ENCODE assay signal across 13 mouse cellular contexts in the genomic region with DNA sequence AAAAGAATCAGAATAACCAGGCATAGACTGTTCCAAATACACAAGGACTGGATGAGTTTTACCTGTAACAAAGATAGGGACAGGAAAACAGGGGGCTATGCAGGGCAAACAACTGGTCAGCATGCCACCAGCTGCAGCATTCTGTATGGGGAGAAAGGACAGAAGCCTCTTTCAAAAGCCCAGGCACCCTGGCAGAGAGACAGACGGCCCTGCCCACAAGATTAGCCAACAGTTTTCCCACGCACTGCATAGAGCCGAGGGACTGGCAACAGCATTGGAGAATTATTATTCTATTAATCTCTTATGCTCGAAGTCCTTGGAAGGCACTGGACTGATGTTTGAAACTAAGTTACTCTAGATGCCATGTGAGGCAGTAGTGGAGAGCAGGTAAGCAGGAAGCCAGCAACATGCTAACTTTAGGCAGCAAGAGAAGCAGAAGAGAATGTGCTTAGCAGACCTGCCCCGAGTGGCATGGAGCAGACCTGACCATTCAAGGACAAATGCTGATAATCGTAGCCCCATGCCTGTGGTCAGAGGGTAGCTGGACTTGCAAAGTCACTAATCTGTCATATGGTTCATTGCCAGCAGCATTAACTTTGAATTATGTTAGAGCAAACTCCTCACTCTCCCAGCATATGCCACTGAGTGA.
DNase-seq lines count a peak whose midpoint lies in the region; ATAC-seq and TF ChIP-seq lines count a peak whose summit lies in the region.
"Had no signal": no experiment of that assay in that cellular context is flagged by ENCODE, and none has a peak within 500 bp of the region (broad histone marks: within the 10 kb centered on the region; RNA-seq: fewer than 3 reads in every experiment).

No protein-coding gene starts in this region.

- no peaks in the 10 kb centered on the region for H3K36me3 ChIP-seq in stomach, embryonic 16.5 days (ENCODE audit: control insufficient read depth, insufficient read depth, low read length)
- H3K36me3 ChIP-seq in stomach, postnatal 0 days (ENCODE audit: control insufficient read depth, insufficient read depth, low read length), result no peaks in the 10 kb centered on the region
- H3K36me3 ChIP-seq in intestine, embryonic 16.5 days (ENCODE audit: control insufficient read depth, insufficient read depth, low read length), result no peaks in the 10 kb centered on the region
- H3K36me3 ChIP-seq: heart, embryonic 13.5 days had no signal

- no peaks in the 10 kb centered on the region for H3K27me3 ChIP-seq in stomach, embryonic 16.5 days (ENCODE audit: control insufficient read depth, insufficient read depth, low read length)
- no peaks in the 10 kb centered on the region for H3K27me3 ChIP-seq in stomach, postnatal 0 days (ENCODE audit: control insufficient read depth, insufficient read depth, low read length)
- H3K27me3 ChIP-seq in intestine, embryonic 16.5 days (replicated peaks; ENCODE audit: control insufficient read depth, insufficient read depth, low read length), result no peaks in the 10 kb centered on the region
- H3K27me3 ChIP-seq: heart, embryonic 13.5 days had no signal

- TF ChIP-seq EP300 in stomach, postnatal 0 days (optimal IDR thresholded peaks at IDR 0.05), result no peak

- ATAC-seq in stomach, embryonic 16.5 days (ENCODE audit: insufficient read depth, low FRiP score), result peak; percentile 25; the same call in 1 of the 2 replicates
- no peak for ATAC-seq in stomach, postnatal 0 days (ENCODE audit: low FRiP score, low TSS enrichment)
- no peak; the same call in 1 of the 2 replicates for ATAC-seq in intestine, embryonic 16.5 days

- intact Hi-C loops in gastrocnemius, adult 2 months (cut with DNase I), result no loop called here
- intact Hi-C loops in gastrocnemius, postnatal 36 days (cut with DNase I), result no loop called here

- no peaks in the 10 kb centered on the region for H3K9me3 ChIP-seq in stomach, embryonic 16.5 days (replicated peaks; ENCODE audit: control insufficient read depth, low read length)
- H3K9me3 ChIP-seq in stomach, postnatal 0 days (ENCODE audit: control insufficient read depth, low read length), result no peaks in the 10 kb centered on the region
- no peaks in the 10 kb centered on the region for H3K9me3 ChIP-seq in intestine, embryonic 16.5 days (ENCODE audit: control insufficient read depth, low read length)
- H3K9me3 ChIP-seq: heart, embryonic 13.5 days had no signal

- no peak overlapping the region for H3K9ac ChIP-seq in stomach, embryonic 16.5 days (ENCODE audit: low read length)
- no peak overlapping the region for H3K9ac ChIP-seq in stomach, postnatal 0 days (ENCODE audit: low read length)
- H3K9ac ChIP-seq in intestine, embryonic 16.5 days (ENCODE audit: low read depth, low read length), result no peak overlapping the region
- H3K9ac ChIP-seq: heart, embryonic 13.5 days had no signal

- no peak overlapping the region for H3K4me3 ChIP-seq in gastrocnemius, adult 2 months
- no peak overlapping the region for H3K4me3 ChIP-seq in stomach, embryonic 16.5 days (replicated peaks; ENCODE audit: low read length)
- H3K4me3 ChIP-seq in stomach, postnatal 0 days (ENCODE audit: low read depth, low read length), result no peak overlapping the region
- H3K4me3 ChIP-seq in intestine, embryonic 16.5 days (ENCODE audit: low read length), result no peak overlapping the region
- H3K4me3 ChIP-seq: heart, embryonic 13.5 days had no signal

- H3K27ac ChIP-seq in gastrocnemius, adult 2 months, result no peak overlapping the region
- no peak overlapping the region for H3K27ac ChIP-seq in stomach, embryonic 16.5 days (ENCODE audit: low read length)
- H3K27ac ChIP-seq in stomach, postnatal 0 days (replicated peaks), result no peak overlapping the region
- no peak overlapping the region for H3K27ac ChIP-seq in intestine, embryonic 16.5 days (ENCODE audit: low read length)
- H3K27ac ChIP-seq: heart, embryonic 13.5 days had no signal

- H3K4me2 ChIP-seq in stomach, embryonic 16.5 days (ENCODE audit: low read depth, low read length), result no peak overlapping the region
- no peak overlapping the region for H3K4me2 ChIP-seq in stomach, postnatal 0 days (replicated peaks; ENCODE audit: low read depth)
- H3K4me2 ChIP-seq in intestine, embryonic 16.5 days (ENCODE audit: low read depth, low read length), result no peak overlapping the region
- H3K4me2 ChIP-seq: heart, embryonic 13.5 days had no signal

- TF ChIP-seq CTCF in gastrocnemius, adult 2 months (IDR thresholded peaks at IDR 0.05), result no peak
- no peak for TF ChIP-seq CTCF in stomach, postnatal 0 days (IDR thresholded peaks at IDR 0.05; ENCODE audit: low read depth)

- DNase-seq in gastrocnemius, adult 2 months, result peak; percentile 20
- DNase-seq in gastrocnemius, postnatal 36 days, result no peak
- no peak for DNase-seq in stomach, postnatal 0 days (ENCODE audit: low spot score)
- DNase-seq in layer of hippocampus, adult 18-20 months (ENCODE audit: low spot score in 2 of 2), result peak; percentile 16 to 43
- no peak for DNase-seq in kidney, adult 8-10 months
- DNase-seq in spleen, postnatal 4 days (ENCODE audit: low spot score in 2 of 2), result no peak
- DNase-seq: cerebellum, adult 11-12 months; kidney, adult 9 months; right cerebral cortex, postnatal 25 days; thymus, adult 18-20 months had no signal

- WGBS in stomach, embryonic 16.5 days, result 66% methylated on average over 6 of the region's 6 CpGs
- 60% methylated on average over 6 of the region's 6 CpGs for WGBS in stomach, postnatal 0 days
- WGBS in intestine, embryonic 16.5 days, result 64% methylated on average over 6 of the region's 6 CpGs

- no peaks in the 10 kb centered on the region for H3K4me1 ChIP-seq in stomach, embryonic 16.5 days (ENCODE audit: control insufficient read depth, insufficient read depth, low read length)
- no peaks in the 10 kb centered on the region for H3K4me1 ChIP-seq in stomach, postnatal 0 days (replicated peaks; ENCODE audit: control insufficient read depth, insufficient read depth)
- H3K4me1 ChIP-seq in intestine, embryonic 16.5 days (ENCODE audit: control insufficient read depth, insufficient read depth, low read length), result no peaks in the 10 kb centered on the region
- H3K4me1 ChIP-seq: heart, embryonic 13.5 days had no signal

Comparison
In these comparisons a context has a peak if more than half of its experiments do, and no peak if none do; other contexts are left out.
1. DNase-seq: peak in gastrocnemius, adult 2 months (single experiment) and layer of hippocampus, adult 18-20 months (2 of 2); none in gastrocnemius, postnatal 36 days (0 of 2), stomach, postnatal 0 days (single experiment), kidney, adult 8-10 months (0 of 2) and spleen, postnatal 4 days (0 of 2).